Mouse (Mus musculus) liver, embryonic 12.5 days (tissue): ENCODE data around the gene Fbxl15. TPM values are rescaled to one million over a fixed set of nuclear protein-coding genes. Genes with fewer than 3 reads are reported as not detected.
A peak's percentile ranks its signal among the peaks of the same experiment; 100 is the strongest.

ENCODE experiments used
- ATAC-seq: fragments of 200-750 bp; cut with Nextera tagmentation; 2 replicates; pipeline ENCODE4 v1.8.0; 2017; ENCODE audit warnings: moderate number of reproducible peaks, mild to moderate bottlenecking, moderate library complexity
- H3K27ac ChIP-seq: fragments of 300-500 bp; sonication (generic); 2 replicates; pipeline ENCODE4 v1.5.1; 2016; ENCODE audit warnings: mild to moderate bottlenecking
- H3K27me3 ChIP-seq: fragments of 300-500 bp; sonication (generic); replicated peaks from 2 replicates; pipeline ENCODE4 v1.6.1; 2016; ENCODE audit warnings: mild to moderate bottlenecking, moderate library complexity
- H3K36me3 ChIP-seq: fragments of 300-500 bp; sonication (generic); 2 replicates; pipeline ENCODE4 v1.6.1; 2016; ENCODE audit warnings: mild to moderate bottlenecking, moderate library complexity
- H3K4me1 ChIP-seq: fragments of 300-500 bp; sonication (generic); 2 replicates; pipeline ENCODE4 v1.6.1; 2016
- H3K4me2 ChIP-seq: fragments of 300-500 bp; sonication (generic); 2 replicates; pipeline ENCODE4 v1.6.1; 2016; ENCODE audit warnings: mild to moderate bottlenecking, moderate library complexity
- H3K4me3 ChIP-seq: fragments of 300-500 bp; sonication (generic); 2 replicates; pipeline ENCODE4 v1.5.1; 2016; ENCODE audit warnings: mild to moderate bottlenecking, moderate library complexity
- H3K9ac ChIP-seq: fragments of 300-500 bp; sonication (generic); 2 replicates; pipeline ENCODE4 v1.6.1; 2016; ENCODE audit warnings: mild to moderate bottlenecking, moderate library complexity
- H3K9me3 ChIP-seq: fragments of 300-500 bp; sonication (generic); replicated peaks from 2 replicates; pipeline ENCODE4 v1.6.1; 2016; ENCODE audit warnings: mild to moderate bottlenecking, moderate library complexity
- WGBS: fragments of 180-500 bp; shearing (Covaris S2); methylation state at CpG from one replicate; pipeline ENCODE4 v1.1.7; 2016; ENCODE audit not compliant: insufficient replicate concordance; 5-methylcytosine and 5-hydroxymethylcytosine counted together
- microRNA counts: library from miRNA; unstranded; fragments of <30 nt; microRNA quantifications from one replicate; lab custom pipeline; 2017
- microRNA-seq: library from miRNA; unstranded; fragments of <30 nt; microRNA quantifications from one replicate; pipeline ENCODE4, GENCODE M21; 2017
- polyA plus RNA-seq: library from polyadenylated mRNA; unstranded; fragments of >200 nt; fragmentation: Nextera tagmentation; extraction: Ambion mirVana; gene quantifications from 2 replicates; pipeline ENCODE4 v1.2.1, GENCODE M21; 2016

Gene Fbxl15
- polyA plus RNA-seq, 1 experiment from 2014 or later, result 13.5 TPM

DNA sequence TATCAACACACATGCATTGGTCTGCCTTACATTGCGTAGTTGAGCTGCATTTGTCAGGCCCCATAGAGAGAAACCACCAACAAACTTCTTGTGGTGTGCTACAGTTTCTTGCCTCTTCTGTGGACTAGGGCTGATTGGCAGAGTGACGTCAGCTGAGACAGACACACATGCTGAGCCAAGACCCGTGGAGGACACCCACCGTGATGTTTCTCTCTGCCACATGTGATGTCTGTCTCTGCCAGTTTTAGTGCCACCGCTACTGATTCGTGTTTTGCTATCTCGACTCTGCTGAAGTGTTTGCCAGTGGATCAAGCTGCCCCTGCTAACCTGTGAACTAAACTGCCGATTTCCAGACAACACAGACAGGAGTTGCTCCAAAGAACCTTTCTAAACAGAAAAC lies 34.1 kb downstream of the Fbxl15 start:
- 77% methylated on average over 8 of the region's 8 CpGs for WGBS
- Histone ChIP-seq H3K27me3 (no peaks in the 10 kb centered on the region), H3K4me3 (no peak overlapping the region), H3K36me3 (0 out of 2 replicates have a peak, but pooled peaks cover 3% of the 10 kb centered on the region), H3K4me2 (no peak overlapping the region), H3K27ac (no peak overlapping the region), H3K4me1 (peaks cover 26% of the 10 kb centered on the region), H3K9me3 (no peaks in the 10 kb centered on the region), H3K9ac (no peak overlapping the region)
- no peak for ATAC-seq

DNA sequence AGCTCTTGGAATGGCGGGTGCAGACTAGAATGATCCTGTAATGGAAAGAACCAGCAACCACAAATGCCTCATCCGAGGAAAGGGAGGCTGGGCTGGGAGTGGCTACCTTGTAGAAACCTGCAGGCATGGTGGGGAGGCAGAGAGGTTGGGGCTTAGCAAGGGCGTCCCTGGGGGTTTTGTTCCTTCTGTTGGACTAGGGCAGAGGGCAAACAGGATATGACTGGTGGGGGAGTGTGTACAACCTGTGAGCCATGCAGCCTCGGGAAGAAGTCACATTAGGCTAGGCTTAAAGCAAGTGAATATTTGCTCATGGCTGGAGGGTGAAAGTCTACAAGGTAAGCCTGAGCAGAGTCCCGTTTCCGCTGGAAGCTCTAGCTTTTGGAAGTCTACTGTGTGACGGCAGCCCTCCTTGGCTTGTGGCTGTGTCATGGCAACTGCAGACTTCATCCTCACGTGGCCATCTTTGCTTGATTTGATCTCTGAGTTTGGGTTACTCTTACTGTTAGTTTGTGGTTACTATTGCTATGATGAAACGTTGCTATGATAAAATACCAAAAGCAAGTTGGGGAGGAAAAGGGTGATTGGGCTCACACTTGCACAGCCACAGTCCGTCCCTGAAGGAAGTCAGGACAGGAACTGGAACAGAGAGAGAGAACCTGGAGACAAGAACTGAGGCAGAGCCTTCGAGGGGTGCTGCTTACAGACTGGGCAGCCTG lies 35.5 kb downstream of the Fbxl15 start:
- 65% methylated on average over 11 of the region's 11 CpGs for WGBS
- H3K9me3 ChIP-seq, result no peaks in the 10 kb centered on the region
- H3K27me3 ChIP-seq, result no peaks in the 10 kb centered on the region
- H3K9ac ChIP-seq, result no peak overlapping the region
- H3K4me3 ChIP-seq, result no peak overlapping the region
- ATAC-seq, result no peak
- 0 out of 2 replicates have a peak overlapping the region, but pooled peaks have one; percentile 36 for H3K27ac ChIP-seq
- peaks cover 13% of the 10 kb centered on the region for H3K4me1 ChIP-seq
- peaks cover 12% of the 10 kb centered on the region for H3K36me3 ChIP-seq
- H3K4me2 ChIP-seq, result no peak overlapping the region

DNA sequence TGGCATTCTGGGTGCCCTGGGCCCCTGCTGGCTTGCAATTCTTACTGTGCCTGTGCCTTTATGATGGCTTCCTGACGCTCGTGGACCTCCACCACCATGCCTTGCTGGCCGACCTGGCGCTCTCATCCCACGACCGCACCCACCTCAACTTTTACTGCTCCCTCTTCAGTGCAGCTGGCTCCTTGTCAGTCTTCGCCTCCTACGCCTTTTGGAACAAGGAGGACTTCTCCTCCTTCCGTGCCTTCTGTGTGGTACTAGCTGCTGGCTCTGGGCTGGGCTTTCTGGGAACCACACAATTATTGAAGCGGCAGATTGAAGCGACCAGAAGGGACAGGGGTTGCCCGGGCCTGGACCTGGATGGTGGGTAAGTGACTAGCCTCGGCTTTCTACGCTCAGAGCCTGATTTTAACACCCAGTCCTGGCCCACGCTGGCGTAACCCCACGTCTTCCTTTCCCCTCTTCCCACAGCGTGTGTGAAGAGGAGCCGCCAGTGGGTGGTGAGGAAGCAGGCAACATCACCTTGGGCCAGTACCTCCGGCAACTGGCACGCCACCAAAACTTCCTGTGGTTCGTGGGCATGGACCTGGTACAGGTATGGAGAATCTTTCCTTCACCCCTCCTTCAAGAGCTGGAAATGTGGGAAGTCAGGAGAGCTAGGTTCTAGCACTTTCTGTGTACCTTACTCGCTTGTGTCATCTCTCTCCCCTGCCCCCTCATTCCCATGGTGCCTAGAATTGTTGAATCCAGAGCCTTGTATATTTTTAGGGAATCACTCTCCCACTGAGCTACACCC lies 40.0 kb downstream of the Fbxl15 start:
- Histone ChIP-seq H3K4me3 (no peak overlapping the region), H3K27ac (no peak overlapping the region), H3K36me3 (peaks cover 30% of the 10 kb centered on the region), H3K9ac (no peak overlapping the region), H3K4me1 (0 out of 2 replicates have a peak, but pooled peaks cover 4% of the 10 kb centered on the region), H3K9me3 (no peaks in the 10 kb centered on the region), H3K4me2 (no peak overlapping the region), H3K27me3 (no peaks in the 10 kb centered on the region)
- no peak for ATAC-seq
- WGBS, result 83% methylated on average over 23 of the region's 23 CpGs

DNA sequence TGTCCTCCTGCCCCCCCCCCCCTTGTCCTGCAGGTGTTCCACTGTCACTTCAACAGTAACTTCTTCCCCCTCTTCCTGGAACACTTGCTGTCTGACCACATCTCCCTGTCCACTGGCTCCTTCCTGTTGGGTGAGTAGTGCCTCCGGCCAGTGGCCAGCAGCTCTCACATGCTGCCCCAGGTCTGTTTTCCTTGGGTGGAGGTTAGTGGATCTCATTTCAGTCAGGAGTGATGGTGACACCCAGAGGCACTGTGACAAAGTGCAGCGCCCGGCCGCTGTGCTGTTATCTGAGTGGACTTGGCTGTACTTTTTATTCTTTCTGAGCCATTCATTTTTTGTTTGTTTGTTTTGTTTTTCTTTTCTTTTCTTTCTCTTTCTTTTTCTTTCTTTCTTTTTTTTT lies 41.2 kb downstream of the Fbxl15 start:
- H3K4me2 ChIP-seq, result no peak overlapping the region
- H3K27me3 ChIP-seq, result no peaks in the 10 kb centered on the region
- no peak overlapping the region for H3K4me3 ChIP-seq
- no peaks in the 10 kb centered on the region for H3K9me3 ChIP-seq
- H3K36me3 ChIP-seq, result peaks cover 40% of the 10 kb centered on the region
- no peak overlapping the region for H3K27ac ChIP-seq
- ATAC-seq, result peak; percentile 65
- 25% methylated on average over 4 of the region's 4 CpGs for WGBS
- H3K4me1 ChIP-seq, result peaks cover 1% of the 10 kb centered on the region; the same call in 1 of the 2 replicates
- no peak overlapping the region for H3K9ac ChIP-seq

DNA sequence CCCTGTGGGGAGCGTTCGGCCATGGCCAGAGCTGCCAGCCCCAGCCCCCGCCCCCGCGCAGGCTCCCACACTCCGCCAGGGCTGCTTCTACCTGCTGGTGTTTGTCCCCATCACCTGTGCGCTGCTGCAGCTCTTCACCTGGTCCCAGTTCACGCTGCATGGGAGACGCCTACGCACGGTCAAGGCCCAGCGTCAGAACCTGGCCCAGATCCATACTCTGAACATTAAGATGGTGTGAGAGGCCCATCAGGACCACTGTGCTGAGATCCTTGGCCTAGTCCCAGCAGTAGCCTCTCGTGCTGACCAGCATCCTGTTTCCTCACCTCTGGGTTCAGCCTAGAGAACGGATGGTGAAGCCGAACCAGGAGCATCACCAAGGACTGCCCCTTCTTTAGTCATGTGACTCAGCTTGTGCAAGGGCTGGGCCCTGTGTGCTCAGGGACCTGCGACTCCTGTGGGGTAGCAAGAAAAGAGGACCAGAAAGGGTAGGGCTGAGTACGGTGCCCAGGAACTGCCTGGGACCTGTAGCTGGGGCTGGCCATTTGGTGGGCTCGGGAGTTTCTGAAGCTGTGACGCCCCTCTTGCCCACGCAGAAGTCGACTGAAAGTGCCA lies 46.6 kb downstream of the Fbxl15 start:
- peak; percentile 40; the same call in 1 of the 2 replicates for ATAC-seq
- H3K36me3 ChIP-seq, result peaks cover 79% of the 10 kb centered on the region
- H3K27ac ChIP-seq, result peak overlapping the region; percentile 12; the same call in 1 of the 2 replicates
- H3K9me3 ChIP-seq, result no peaks in the 10 kb centered on the region
- no peak overlapping the region for H3K4me2 ChIP-seq
- peaks cover 12% of the 10 kb centered on the region for H3K4me1 ChIP-seq
- H3K4me3 ChIP-seq, result no peak overlapping the region
- H3K9ac ChIP-seq, result no peak overlapping the region
- WGBS, result 77% methylated on average over 21 of the region's 21 CpGs
- H3K27me3 ChIP-seq, result no peaks in the 10 kb centered on the region

DNA sequence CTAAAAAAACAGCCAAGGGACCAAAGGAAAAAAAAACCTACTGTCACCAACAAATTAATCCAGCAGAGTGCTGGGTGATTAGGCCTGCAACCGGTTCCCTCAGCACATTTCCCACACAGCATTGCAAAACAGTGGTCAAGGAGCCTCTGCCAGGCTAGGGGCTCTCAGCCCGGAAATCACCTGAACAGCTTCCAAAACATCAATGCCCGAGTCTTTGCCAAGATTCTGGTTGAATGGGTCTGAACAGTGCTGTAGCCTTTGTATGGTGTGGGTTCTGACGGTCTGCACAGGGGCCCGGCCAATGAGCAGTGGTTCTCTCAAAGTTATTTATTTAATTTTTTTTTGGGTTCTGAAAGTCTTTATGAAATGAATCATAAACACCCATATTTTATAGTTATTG lies 47.5 kb downstream of the Fbxl15 start:
- H3K4me1 ChIP-seq, result peaks cover 12% of the 10 kb centered on the region
- WGBS, result 76% methylated on average over 5 of the region's 5 CpGs
- ATAC-seq, result no peak
- H3K27ac ChIP-seq, result no peak overlapping the region
- no peaks in the 10 kb centered on the region for H3K27me3 ChIP-seq
- H3K4me2 ChIP-seq, result no peak overlapping the region
- H3K36me3 ChIP-seq, result peaks cover 85% of the 10 kb centered on the region
- no peaks in the 10 kb centered on the region for H3K9me3 ChIP-seq
- H3K9ac ChIP-seq, result no peak overlapping the region
- no peak overlapping the region for H3K4me3 ChIP-seq

DNA sequence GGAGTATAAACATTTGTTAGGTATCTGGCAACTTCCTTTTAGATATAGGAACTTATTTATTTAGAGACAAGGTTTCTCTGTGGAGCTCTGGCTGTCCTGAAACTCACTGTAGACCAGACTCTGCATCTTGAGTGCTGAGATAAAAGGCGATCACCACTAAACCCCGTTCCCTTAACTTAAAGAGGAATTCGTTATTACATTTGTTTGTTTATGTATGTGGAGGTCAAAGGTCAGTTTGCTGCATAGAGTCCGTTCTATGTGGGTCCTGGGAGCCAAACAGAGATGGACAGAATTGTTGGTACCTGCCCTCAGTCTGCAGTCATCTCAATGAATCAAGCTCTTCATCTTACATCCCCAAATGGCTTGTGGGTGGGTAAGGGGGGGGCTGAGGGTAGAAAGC lies 47.9 kb downstream of the Fbxl15 start:
- WGBS, result 47% methylated on average over 4 of the region's 4 CpGs
- H3K27ac ChIP-seq, result no peak overlapping the region
- no peaks in the 10 kb centered on the region for H3K9me3 ChIP-seq
- ATAC-seq, result no peak
- no peak overlapping the region for H3K4me2 ChIP-seq
- H3K4me1 ChIP-seq, result peaks cover 12% of the 10 kb centered on the region
- no peaks in the 10 kb centered on the region for H3K27me3 ChIP-seq
- H3K4me3 ChIP-seq, result no peak overlapping the region
- peaks cover 89% of the 10 kb centered on the region for H3K36me3 ChIP-seq
- H3K9ac ChIP-seq, result no peak overlapping the region

MicroRNAs within 50 kb of the gene (microRNA counts, 519-probe panel; counts per million panel counts)
- 582 counts per million, percentile 70 among the panel's probes with 10 or more counts for microRNA mmu-miR-146b (lab: Ali Mortazavi, UCI)

Small RNAs within 50 kb of the gene (microRNA-seq; reads per million reads assigned to microRNA genes)
- 2.5 reads per million for gene Mir146b

Other genes with a start within 250 kb of the Fbxl15 start
- not detected in 2 replicates for gene Elovl3, start 196.3 kb upstream of the Fbxl15 start, polyA plus RNA-seq
- gene Pitx3, start 179.9 kb upstream of the Fbxl15 start, polyA plus RNA-seq, result 0.59 and 0.94 TPM in 2 replicates
- gene Gbf1, start 175.7 kb upstream of the Fbxl15 start, polyA plus RNA-seq, result 27.7 and 30.6 TPM in 2 replicates
- gene Nfkb2, start 23.9 kb upstream of the Fbxl15 start, polyA plus RNA-seq, result 5.6 and 6.1 TPM in 2 replicates
- 10.7 and 11.3 TPM in 2 replicates for gene Psd, start 1.0 kb upstream of the Fbxl15 start, polyA plus RNA-seq
- 97.6 and 99.1 TPM in 2 replicates for gene Cuedc2, start 10.5 kb downstream of the Fbxl15 start, polyA plus RNA-seq
- 13.2 and 14.5 TPM in 2 replicates for gene Mfsd13a, start 12.9 kb downstream of the Fbxl15 start, polyA plus RNA-seq
- 0.37 and 0.41 TPM in 2 replicates for gene 2310034G01Rik, start 22.1 kb downstream of the Fbxl15 start, polyA plus RNA-seq
- 71.5 and 72.9 TPM in 2 replicates for gene Actr1a, start 67.6 kb downstream of the Fbxl15 start, polyA plus RNA-seq
- 12.4 TPM in 2 replicates for gene Sufu, start 68.7 kb downstream of the Fbxl15 start, polyA plus RNA-seq
- 19.0 and 19.5 TPM in 2 replicates for gene Trim8, start 173.5 kb downstream of the Fbxl15 start, polyA plus RNA-seq
- 37.2 and 38.4 TPM in 2 replicates for gene Arl3, start 245.0 kb downstream of the Fbxl15 start, polyA plus RNA-seq
- 18.5 and 18.9 TPM in 2 replicates for gene Sfxn2, start 245.2 kb downstream of the Fbxl15 start, polyA plus RNA-seq